Mouse (Mus musculus) adrenal gland, adult 10 weeks (tissue): ENCODE results near the gene Ttc41. TPM values are rescaled to one million over a fixed set of nuclear protein-coding genes. Genes with fewer than 3 reads are reported as not detected.

Experiments used
- polyA plus RNA-seq: library from polyadenylated mRNA; stranded (reverse); fragments of 350-450 nt; fragmentation: Illumina TruSeq; extraction: RNeasy Lipid Tissue Mini Kit (QIAGEN cat#74804); gene quantifications from one replicate; pipeline ENCODE4 v1.2.3, GENCODE M21; 2014; ENCODE audit warnings: low read depth, low replicate concordance

Gene Ttc41
- 5.5 TPM for polyA plus RNA-seq

GRCm38 (mm10) chr10:86705318-86705921 lies at the start of gene Ttc41, which contains the start of gene Hsp90b1:
Ttc41 (plus strand) TSS chr10:86705811.
Hsp90b1 (minus strand) TSS chr10:86705509.

GRCm38 (mm10) chr10:86763672-86764071 lies 58.1 kb downstream of the Ttc41 start, which contains the start of gene Gm49358:
Gm49358 (plus strand) TSS chr10:86763972.

GRCm38 (mm10) chr10:86778398-86779116 lies 72.9 kb downstream of the Ttc41 start, which contains the start of gene Nt5dc3:
Nt5dc3 (plus strand) TSS chr10:86779005.

Other genes with a start within 250 kb of the Ttc41 start
- gene Syn3, start 206.9 kb upstream of the Ttc41 start, polyA plus RNA-seq: 0.29 TPM
- 2,250 TPM for gene Hsp90b1, start 302 bp upstream of the Ttc41 start, polyA plus RNA-seq
- 24.5 TPM for gene Gm49358, start 58.2 kb downstream of the Ttc41 start, polyA plus RNA-seq
- gene Nt5dc3, start 73.2 kb downstream of the Ttc41 start, polyA plus RNA-seq: 28.8 TPM